Mouse (Mus musculus) embryonic fibroblast, embryonic 13.5 days (primary cell): ENCODE data around the gene Wwtr1. TPM values are rescaled to one million over a fixed set of nuclear protein-coding genes. Genes with fewer than 3 reads are reported as not detected.

Experiments
- H3K27ac ChIP-seq: 2 replicates; pipeline ENCODE4 v1.5.1; 2012; ENCODE audit warnings: low read length, control low read depth, inconsistent platforms; ENCODE audit not compliant: insufficient read depth
- H3K4me1 ChIP-seq: 2 replicates; pipeline ENCODE4 v1.6.1; 2011; ENCODE audit warnings: low read length; ENCODE audit not compliant: control insufficient read depth, insufficient read depth
- H3K4me3 ChIP-seq: 2 replicates; pipeline ENCODE4 v1.5.1; 2011; ENCODE audit warnings: mild to moderate bottlenecking, control low read depth, low read length; ENCODE audit not compliant: insufficient read depth
- CTCF ChIP-seq: IDR thresholded peaks from 2 replicates; pipeline ENCODE4 v1.5.1; 2011; ENCODE audit warnings: mild to moderate bottlenecking, control low read depth, low read length, moderate library complexity, borderline replicate concordance; ENCODE audit not compliant: insufficient read depth
- POLR2A ChIP-seq: IDR thresholded peaks from 2 replicates; pipeline ENCODE4 v1.6.1; 2011; ENCODE audit warnings: low read depth, mild to moderate bottlenecking, control low read depth, low read length, moderate library complexity
- polyA plus RNA-seq: library from polyadenylated mRNA; stranded (reverse); fragments of >200 nt; gene quantifications from 2 replicates; pipeline ENCODE4 v1.2.4, GENCODE M21; 2011; ENCODE audit warnings: low read depth; ENCODE audit not compliant: missing spikeins, insufficient read length

The Wwtr1 gene
- polyA plus RNA-seq, 1 experiment, result 86.4 TPM

- TF ChIP-seq CTCF (no peak), POLR2A (no peak)
- Histone ChIP-seq H3K4me1 (peaks cover 13% of the 10 kb centered on the region), H3K27ac (peak overlapping the region; percentile 98), H3K4me3 (peak overlapping the region; percentile 23; the same call in 1 of the 2 replicates)
Measured at GRCm38 (mm10) chr3:57470981-57471601, 104.6 kb downstream of the Wwtr1 start.

DNA sequence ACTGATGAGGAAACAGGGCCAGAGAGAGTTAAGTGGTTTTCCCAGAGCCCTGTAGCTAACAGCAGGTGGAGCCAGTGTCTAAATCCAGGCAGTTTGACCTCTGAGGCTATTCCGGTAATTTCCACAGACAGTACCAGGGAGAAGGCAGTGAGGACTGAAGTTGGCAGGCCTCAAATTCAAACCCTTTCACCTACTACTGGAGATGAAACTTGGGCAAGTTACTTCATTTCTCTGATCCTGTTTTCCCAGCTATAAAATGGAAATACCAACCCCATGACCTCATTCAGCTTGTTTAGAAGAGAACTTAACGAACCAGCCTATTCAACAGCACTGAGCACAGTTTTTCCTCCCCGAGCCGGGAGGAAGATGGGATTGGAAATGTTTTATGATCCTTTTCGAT lies 105.4 kb downstream of the Wwtr1 start:
- H3K27ac ChIP-seq, result peak overlapping the region; percentile 98
- no peak overlapping the region for H3K4me3 ChIP-seq
- H3K4me1 ChIP-seq, result peaks cover 13% of the 10 kb centered on the region
- TF ChIP-seq CTCF (0 out of 2 replicates have a peak, but pooled peaks have one; percentile 19), POLR2A (0 out of 2 replicates have a peak, but pooled peaks have one; percentile 7)

- no peak overlapping the region for H3K27ac ChIP-seq
- no peak overlapping the region for H3K4me3 ChIP-seq
- no peak for TF ChIP-seq CTCF
- TF ChIP-seq POLR2A, result no peak
- H3K4me1 ChIP-seq, result peaks cover 13% of the 10 kb centered on the region
Measured at GRCm38 (mm10) chr3:57469325-57469724, 106.4 kb downstream of the Wwtr1 start.

GRCm38 (mm10) chr3:57466289-57466688 lies 109.4 kb downstream of the Wwtr1 start:
- no peak overlapping the region for H3K4me3 ChIP-seq
- no peak for TF ChIP-seq POLR2A
- no peak for TF ChIP-seq CTCF
- peaks cover 6% of the 10 kb centered on the region; the same call in 1 of the 2 replicates for H3K4me1 ChIP-seq
- no peak overlapping the region for H3K27ac ChIP-seq

DNA sequence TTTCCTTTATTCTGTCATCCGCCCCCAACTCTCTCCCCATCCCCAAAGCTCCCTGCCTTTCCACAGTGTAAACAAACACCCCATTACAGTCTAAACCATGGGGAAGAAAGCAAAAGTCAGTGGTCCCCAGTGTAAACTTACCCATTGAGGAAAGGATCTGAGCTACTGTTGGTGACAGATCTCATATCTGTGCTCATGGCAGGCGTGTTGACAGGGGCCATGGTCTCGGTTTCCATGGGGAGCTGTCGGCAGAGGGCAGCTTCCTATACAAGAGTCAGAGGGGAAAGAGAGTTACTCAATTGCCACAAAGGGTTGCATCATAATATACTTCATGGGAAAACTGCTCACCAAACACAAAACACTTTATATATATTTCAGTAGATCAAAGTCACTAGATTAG lies 112.4 kb downstream of the Wwtr1 start:
- H3K4me3 ChIP-seq, result no peak overlapping the region
- no peaks in the 10 kb centered on the region for H3K4me1 ChIP-seq
- no peak for TF ChIP-seq CTCF
- no peak for TF ChIP-seq POLR2A
- no peak overlapping the region; the same call in 1 of the 2 replicates for H3K27ac ChIP-seq

- Histone ChIP-seq H3K27ac (no peak overlapping the region), H3K4me1 (no peaks in the 10 kb centered on the region), H3K4me3 (no peak overlapping the region)
- TF ChIP-seq CTCF, result no peak
- TF ChIP-seq POLR2A, result no peak
Measured at GRCm38 (mm10) chr3:57458652-57459051, 117.1 kb downstream of the Wwtr1 start.

GRCm38 (mm10) chr3:57448445-57448844 lies 127.3 kb downstream of the Wwtr1 start:
- H3K27ac ChIP-seq, result no peak overlapping the region
- H3K4me3 ChIP-seq, result no peak overlapping the region
- TF ChIP-seq POLR2A (no peak), CTCF (peak; percentile 45; the same call in 1 of the 2 replicates)
- H3K4me1 ChIP-seq, result no peaks in the 10 kb centered on the region

GRCm38 (mm10) chr3:57447889-57448288 lies 127.8 kb downstream of the Wwtr1 start:
- no peak overlapping the region for H3K4me3 ChIP-seq
- no peaks in the 10 kb centered on the region for H3K4me1 ChIP-seq
- H3K27ac ChIP-seq, result no peak overlapping the region
- no peak for TF ChIP-seq POLR2A
- no peak for TF ChIP-seq CTCF

- Histone ChIP-seq H3K4me1 (no peaks in the 10 kb centered on the region), H3K4me3 (no peak overlapping the region), H3K27ac (peak overlapping the region; percentile 15; the same call in 1 of the 2 replicates)
- TF ChIP-seq CTCF (no peak), POLR2A (no peak)
Measured at GRCm38 (mm10) chr3:57445706-57446105, 130.0 kb downstream of the Wwtr1 start.

GRCm38 (mm10) chr3:57440956-57441355 lies 134.8 kb downstream of the Wwtr1 start:
- no peak overlapping the region for H3K27ac ChIP-seq
- no peak for TF ChIP-seq CTCF
- no peak for TF ChIP-seq POLR2A
- no peak overlapping the region for H3K4me3 ChIP-seq
- H3K4me1 ChIP-seq, result no peaks in the 10 kb centered on the region

GRCm38 (mm10) chr3:57435364-57435763 lies 140.3 kb downstream of the Wwtr1 start:
- TF ChIP-seq POLR2A (no peak), CTCF (no peak)
- Histone ChIP-seq H3K4me1 (no peaks in the 10 kb centered on the region), H3K27ac (no peak overlapping the region), H3K4me3 (no peak overlapping the region)
